Mouse (Mus musculus) c-Kit-positive CD71-negative TER-119-negative erythroid progenitor cells, embryonic 14.5 days (primary cell): ENCODE data around the gene Oaz1.
"Not testable (repeated sequence)": the region's sequence is repeated elsewhere in the genome, so short reads cannot be mapped to it uniquely, and the experiment has no call there.

Experiments
- DNase-seq: peaks from one replicate; pipeline ENCODE4 v3.0.0-alpha.2; 2013; ENCODE audit warnings: low read depth

Gene Oaz1

DNA sequence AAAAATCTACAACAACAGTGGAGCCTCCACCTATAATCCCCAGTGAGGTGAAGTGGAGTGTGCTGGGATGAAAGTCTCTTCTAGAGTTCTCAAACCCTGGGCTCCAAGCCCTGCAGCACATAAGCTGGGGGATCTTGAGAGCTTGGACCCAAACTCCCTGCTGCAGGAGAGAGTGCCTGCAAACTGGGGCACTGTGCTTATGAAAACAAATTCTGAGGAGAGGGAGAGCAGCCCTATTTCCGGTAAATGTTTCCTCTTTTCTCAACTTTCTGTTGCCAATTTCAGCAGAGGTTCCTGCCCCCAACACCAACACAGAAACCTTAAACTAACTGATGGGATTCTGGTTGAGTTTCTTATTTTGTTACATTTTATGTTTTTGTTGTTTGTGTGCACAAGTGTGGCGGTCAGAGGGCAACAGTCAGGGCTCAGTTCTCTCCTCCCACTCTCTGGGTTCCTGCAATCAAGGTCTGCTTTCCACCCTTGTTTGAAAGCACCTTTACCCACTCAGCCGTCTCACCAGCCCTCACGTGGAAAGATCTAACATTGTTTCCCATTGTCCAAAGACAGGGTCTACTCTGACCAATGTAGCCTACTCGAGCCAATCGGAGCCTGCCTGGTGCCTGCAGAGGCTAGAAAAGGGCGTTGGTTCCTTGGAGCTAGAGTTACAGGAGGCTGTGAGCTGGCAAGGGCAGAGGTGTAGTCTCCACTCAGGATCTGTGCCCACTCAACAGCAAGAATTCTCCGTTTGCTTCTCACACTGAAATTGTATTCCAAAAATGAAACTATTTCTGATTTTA is 2.4 kb upstream of the Oaz1 start:
- DNase-seq, result no peak

DNA sequence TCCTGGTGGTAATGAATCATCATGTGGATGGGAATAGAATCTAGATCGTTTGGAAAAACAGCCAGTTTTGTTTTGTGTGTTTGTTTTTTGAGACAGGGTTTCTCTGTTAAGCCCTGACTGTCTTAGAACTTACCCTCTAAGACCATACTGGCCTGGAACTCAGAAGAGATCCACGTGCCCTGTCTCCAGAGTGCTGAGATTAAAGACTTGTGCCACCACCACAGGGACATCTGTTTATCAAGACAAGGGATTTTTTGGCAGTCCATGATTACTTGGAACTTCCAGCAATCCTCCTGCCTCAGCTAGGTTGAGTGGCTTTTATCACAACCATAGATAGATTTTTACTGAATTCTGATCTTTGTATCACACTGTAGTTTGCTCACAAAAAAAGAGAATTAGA is 1.6 kb upstream of the Oaz1 start:
- no peak for DNase-seq

DNA sequence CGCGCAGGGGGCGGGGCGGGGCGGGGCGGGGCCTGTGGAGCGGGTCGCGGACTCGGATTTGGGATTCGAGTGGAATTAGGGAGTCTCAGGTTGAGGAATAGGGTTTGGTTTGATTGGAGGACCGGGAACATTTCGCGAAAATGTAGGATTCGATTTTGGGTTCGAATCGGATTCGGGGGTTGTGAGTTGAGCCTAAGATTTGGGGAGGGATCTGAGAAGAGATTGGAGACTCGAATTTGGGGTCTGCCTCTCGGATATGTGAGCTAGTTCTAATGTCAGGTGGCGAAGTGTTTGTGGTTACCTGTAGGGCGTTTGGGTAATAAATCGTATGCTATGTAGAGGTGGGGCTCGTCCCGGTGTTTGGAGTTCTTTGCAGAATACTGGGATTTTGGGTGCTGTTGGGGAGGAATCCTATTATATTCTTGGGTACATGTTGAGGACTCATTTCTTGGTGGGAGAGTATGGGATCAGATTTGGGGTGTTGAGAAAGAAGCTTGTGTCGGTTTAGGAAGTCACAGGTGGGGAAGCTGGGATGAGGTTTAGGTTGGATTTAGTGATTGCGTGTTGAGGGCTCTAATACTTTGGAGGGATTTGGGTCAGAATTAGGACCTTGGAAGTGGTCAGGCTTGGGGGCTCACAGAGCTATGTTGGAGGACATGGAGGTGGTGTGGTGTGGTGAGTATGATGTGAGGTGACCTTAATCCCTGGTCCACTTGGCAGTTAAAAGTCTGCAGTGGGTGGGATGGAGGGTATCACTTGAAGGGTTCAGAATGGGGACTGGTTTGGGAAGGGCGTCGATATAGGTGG is 810 bp downstream of the Oaz1 start:
- no peak for DNase-seq

DNA sequence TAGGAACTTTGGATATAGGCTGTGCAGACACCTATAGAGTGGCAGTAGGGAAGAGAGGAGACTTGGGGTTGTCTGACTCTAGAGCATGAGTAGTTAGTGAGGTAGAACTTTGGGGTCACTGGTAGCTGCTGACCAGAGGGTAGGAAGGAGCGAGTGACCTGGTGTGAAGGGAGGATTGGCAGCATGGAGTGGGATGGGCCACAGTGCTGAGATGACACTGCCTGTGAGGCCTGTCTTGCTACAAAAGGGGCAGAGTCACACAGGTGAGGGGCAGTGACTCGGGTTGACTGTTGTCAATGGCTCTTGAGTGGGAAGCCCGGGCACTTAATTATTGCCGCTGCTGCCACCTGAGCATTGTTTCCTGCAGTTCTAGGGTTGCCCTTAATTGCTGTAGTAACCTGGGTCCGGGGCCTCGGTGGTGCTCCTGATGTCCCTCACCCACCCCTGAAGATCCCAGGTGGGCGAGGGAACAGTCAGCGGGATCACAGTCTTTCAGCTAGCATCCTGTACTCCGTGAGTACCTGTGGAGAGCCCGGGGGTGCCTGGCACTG is 1.5 kb downstream of the Oaz1 start:
- no peak for DNase-seq

DNA sequence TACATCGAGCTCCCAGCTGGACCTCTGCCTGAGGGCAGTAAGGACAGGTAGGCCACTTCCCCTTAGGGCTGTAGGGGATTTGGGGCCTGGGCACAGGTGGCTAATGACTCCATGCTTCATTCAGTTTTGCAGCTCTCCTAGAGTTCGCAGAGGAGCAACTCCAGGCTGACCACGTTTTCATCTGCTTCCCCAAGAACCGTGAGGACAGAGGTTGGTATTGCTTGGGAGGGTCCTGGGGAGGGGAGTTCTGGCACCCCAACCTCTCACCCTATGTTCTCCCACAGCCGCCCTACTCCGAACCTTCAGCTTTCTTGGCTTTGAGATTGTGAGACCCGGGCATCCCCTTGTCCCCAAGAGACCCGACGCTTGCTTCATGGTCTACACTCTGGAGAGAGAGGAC is 2.1 kb downstream of the Oaz1 start:
- not testable (repeated sequence) for DNase-seq

DNA sequence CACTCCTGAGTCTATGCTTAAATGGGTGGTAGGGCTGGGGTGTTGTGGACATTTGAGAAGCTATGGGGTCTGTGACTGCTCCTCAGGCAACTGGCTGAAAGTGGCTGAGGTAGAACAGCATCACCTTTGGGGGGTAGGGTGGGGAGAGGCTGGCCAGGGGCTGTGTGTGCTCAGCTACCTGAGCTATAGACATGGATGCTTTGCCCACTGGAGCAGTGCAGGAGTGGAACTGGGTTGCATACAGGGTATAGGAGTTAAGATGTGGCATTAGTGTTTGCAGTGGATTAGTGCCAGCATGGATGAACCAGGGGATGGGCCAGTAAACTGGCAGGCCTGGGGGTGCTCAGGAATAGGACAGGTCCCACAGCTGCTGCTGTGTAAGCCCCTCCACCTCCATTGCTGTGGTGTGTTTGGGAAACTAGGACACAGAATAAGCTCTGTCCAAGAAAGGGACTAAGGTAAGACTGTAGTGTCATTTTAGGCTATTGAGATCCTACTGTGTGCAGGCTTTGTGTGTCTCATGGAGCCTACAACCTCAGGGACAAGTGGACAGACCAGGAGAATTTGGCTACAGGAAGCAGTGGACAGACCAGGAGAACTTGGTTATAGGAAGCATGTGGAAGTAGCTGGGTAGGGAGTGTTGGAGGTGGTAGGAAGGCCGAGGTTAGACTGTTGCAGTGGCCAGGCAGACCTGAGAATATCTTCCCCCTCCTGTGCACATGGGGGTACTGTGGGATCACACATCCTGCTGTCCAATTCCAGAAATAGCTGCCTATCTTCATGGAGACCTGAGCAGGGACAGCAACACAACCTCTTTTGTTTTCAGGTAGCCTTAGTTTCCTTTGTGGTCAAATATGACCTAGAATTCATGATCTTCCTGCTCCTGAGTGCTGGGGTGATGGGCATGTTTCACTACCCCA is 3.2 kb downstream of the Oaz1 start:
- no peak for DNase-seq

- peak; percentile 83 for DNase-seq
These were observed 4.7 kb downstream of the Oaz1 start for GRCm38 (mm10) chr10:80831136-80831535.

GRCm38 (mm10) chr10:80832818-80833217 is 6.4 kb downstream of the Oaz1 start:
- no peak for DNase-seq

DNA sequence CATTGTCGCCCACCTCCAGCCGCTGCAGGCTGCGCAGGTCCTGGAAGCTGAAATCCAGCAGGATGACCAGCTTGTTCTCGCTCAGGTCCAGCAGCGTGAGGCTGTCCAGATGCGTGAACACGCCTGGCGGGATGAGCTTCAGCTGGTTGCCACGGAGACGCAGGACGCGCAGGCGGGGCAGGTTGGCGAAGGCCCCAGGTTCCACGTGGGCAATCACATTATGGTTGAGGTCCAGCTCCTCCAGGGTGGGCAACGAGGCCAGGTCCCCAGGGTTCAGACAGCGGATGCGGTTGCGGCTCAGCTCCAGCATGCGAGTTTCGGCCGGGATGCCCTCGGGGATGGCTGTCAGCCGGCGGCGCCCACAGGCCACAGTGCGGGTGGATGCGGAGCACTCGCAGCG is 9.2 kb downstream of the Oaz1 start:
- DNase-seq, result no peak

DNA sequence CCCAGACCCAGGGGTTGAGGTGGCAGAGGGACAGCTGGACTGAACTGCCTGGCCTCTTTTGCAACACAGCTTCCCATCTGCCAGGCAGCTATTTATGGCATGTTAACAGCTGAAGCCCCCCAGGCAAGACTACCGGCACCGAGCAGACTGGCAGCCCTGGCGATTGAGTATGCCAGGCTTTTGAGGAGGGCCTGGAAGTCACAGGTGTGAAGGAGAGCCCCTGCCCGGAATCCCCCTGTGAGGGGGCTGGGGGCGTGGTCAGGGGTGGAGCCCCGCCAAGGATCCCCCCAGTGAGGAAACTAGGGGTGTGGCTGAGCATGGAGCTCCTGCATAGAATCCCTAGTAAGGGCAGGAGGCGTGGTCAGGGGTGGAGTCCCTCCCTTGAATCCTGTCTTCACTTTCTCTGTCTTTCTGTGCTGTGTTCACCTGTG is 10.5 kb downstream of the Oaz1 start:
- DNase-seq, result no peak

DNA sequence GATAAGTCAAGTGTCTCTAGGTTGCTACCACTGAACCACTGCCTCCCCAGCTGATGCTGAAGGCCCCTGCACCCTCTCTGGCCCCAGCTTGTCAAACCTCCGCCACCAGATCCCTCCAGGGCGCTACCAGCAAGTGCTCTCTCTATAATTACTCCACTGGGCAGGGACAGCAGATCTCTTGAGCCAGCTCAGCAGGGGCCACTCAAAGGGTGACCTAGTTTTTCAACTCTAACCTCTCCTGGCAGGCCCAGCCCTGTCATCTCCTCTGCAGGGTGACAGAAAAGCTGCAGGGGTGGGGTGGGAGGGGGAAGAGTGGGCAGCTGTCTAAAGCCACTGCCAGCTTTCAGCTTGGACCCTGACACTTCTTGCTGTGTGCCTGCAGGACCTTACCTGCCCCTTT is 11.4 kb downstream of the Oaz1 start:
- no peak for DNase-seq

- DNase-seq, result no peak
These were observed 12.0 kb downstream of the Oaz1 start for GRCm38 (mm10) chr10:80838346-80838912.

DNA sequence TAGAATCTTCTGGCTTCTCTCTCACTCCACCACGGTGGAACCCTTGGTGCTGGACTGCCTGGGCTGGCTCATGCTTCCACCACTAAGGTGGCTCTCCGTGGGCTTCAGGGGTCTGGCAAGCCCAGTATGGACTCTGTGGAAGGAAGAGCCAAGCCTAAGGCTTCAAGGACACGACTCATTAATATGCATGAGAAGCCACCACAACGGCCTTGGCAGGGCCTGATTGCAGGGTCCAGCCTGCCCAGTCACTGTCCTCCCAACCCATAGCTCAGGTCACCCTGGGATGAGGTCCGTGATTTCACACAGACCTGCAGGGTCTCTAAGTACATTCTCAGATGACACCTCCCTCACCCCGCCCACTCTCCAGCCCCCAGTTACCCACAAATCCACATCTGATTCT is 13.4 kb downstream of the Oaz1 start:
- no peak for DNase-seq

DNA sequence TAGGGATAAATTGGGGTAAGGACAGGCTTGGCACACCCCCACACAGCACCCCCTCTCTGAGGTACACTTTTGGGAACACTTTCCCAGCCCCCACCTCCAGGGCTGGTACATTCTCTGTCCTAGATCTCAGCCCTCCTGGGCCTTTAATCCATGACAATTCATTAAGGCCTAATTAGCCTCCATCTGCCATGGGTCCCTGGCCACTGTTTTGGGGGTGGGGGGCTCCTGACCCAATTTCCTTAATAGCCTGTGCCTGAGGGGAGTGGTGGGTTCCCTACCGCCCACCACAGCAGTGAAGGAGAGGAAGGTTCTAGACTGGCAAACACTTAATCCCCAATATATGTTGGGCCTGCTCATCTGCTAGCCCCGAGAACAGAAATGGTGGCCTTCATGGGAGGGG is 15.2 kb downstream of the Oaz1 start:
- no peak for DNase-seq

- DNase-seq, result no peak
These were observed 15.9 kb downstream of the Oaz1 start for GRCm38 (mm10) chr10:80842334-80842733.

DNA sequence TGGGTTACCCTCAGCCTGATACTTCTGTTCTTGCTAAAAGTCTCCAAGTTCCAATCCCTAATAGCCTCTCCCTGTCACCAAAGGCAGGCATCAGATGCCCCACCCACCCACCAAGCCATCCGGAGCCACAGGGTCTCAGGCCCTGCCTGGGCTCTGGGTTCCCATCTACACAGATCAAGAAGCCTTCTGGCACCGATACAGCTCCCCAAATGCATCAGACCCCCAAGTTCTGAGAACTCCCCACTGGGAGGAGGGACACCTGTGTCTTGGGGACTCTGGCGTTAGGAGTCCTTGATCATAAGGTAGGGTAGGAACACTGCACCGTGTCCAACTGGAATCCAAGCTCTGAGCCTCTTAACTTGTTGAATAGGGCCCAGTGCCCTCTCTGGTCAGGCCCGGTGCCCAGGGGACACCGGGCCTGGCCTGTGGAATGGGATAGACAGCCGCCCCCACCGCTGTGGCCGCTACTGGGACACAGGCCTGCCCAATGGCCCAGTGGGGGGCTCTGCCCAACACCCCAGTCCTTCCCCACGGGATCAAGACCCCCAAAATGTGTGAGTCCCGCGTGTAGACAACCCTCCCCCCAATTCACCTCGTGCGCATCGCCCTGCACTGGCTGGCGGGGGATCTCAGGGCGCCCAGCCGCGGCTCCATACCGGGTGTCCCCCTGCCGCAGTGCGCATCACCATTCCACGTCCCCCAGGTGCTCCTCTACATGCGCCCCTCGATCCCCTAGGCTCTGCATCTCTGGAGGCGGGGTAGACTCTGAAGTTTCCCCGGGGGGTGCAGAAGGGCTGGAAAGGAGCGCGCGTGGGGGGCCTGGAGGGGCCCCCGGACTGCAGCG is 16.9 kb downstream of the Oaz1 start:
- DNase-seq, result no peak

DNA sequence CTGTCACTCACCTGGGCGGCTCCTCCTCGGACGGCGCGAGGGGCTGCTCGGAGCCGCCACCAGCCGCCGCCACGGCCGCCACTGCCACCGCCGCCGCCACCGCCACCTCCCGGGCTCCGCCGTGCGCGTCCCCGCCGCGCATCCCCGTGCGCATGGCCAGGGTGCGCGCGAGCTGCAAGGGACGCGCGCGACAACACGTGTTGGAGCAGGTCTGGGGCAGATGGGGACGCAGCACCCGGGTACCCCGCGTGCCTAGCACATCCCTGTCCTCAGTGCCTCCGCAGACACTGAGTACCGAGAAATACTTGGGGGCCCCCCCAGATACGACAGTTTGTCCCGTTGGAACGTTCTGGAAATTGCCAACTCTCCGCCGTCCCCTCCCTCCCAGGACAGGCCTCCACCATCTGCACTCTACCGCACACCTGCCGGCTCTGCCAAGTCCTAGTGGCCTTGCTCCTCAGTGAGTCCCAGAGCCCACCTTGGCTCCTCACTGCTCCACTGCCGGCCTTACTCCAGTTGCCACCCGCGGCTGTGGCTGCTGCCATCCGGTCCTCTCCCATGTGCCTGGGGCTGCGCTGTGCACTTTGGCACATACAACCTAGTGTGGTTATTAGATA is 17.6 kb downstream of the Oaz1 start, which contains the start of gene Lingo3:
Gene Lingo3 (minus strand): TSS at position 109 of the 617 bp plus-strand sequence.
- no peak for DNase-seq

DNA sequence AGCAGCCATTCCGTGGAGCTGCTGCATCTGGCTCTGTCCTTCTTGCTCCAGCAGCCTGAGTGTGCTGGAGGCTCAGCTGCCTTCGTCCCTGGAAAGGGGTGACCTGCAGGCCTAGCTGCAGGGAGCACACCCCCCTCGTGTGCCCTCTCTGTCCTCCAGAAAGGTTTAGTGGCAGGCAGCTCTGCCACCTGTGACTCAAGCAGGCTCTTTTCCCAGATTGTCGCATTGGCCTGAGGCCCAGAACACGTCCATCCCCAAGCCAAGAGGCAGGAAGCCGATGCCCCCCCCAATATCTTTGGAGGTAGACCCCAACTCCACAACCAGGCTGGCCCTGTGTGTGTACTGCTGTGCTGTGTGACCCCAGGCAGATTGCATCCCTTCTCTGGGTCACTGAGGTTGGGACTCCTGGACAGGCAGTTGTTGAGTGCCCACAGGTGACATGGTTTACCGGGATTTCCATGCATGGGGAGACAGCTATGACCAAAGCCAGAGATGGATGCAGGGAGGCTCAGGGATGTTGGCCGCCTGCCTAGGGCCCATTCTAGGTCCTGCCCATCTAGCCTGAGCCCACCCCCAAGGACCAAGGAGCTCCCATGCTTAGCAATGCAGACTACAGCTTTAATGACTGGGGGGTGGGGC is 18.7 kb downstream of the Oaz1 start:
- DNase-seq, result no peak

GRCm38 (mm10) chr10:80845732-80846131 is 19.3 kb downstream of the Oaz1 start:
- no peak for DNase-seq

DNA sequence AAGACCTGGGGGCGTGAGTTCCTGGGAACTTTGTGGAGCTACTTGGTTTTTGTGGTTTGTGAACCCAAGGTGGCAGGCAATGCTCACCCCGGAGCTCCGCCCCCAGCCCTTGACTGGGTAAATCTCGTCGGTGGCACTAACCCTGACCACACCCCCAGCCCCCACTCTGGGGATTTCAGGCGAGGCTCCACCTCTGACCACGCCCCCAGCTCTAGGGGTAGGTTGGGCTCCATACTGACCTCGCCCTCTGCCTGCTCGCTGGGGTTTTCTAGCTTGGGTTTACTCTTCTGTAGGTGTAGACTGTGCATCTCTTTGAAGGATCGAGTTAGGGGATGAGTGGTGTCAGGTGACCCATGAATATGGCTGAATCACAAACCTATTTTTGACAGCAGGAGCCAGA is 22.1 kb downstream of the Oaz1 start:
- peak; percentile 86 for DNase-seq
